8 mouse cellular contexts compared by ENCODE assay signal in genomic region chr1:165779954-165780585, GRCm38 (mm10). TPM values are rescaled to one million over a fixed set of nuclear protein-coding genes. Genes with fewer than 3 reads are reported as not detected.
DNase-seq lines count a peak whose midpoint lies in the region; ATAC-seq and TF ChIP-seq lines count a peak whose summit lies in the region.

No protein-coding gene starts in this region.

- no peaks in the 10 kb centered on the region for H3K9me3 ChIP-seq in hindbrain, embryonic 16.5 days (ENCODE audit: control insufficient read depth, low read length)
- H3K9me3 ChIP-seq in stomach, embryonic 16.5 days (replicated peaks; ENCODE audit: control insufficient read depth, low read length) = no peaks in the 10 kb centered on the region

- H3K4me2 ChIP-seq in hindbrain, embryonic 16.5 days (ENCODE audit: low read length) = peak overlapping the region; percentile 70
- peak overlapping the region; percentile 64 for H3K4me2 ChIP-seq in stomach, embryonic 16.5 days (ENCODE audit: low read depth, low read length)

- TF ChIP-seq CTCF in gastrocnemius, adult 2 months (IDR thresholded peaks at IDR 0.05) = peak; percentile 47

- no peaks in the 10 kb centered on the region for H3K36me3 ChIP-seq in hindbrain, embryonic 16.5 days (ENCODE audit: control insufficient read depth, insufficient read depth, low read length)
- no peaks in the 10 kb centered on the region for H3K36me3 ChIP-seq in macrophage (ENCODE audit: inconsistent target)
- H3K36me3 ChIP-seq in stomach, embryonic 16.5 days (ENCODE audit: control insufficient read depth, insufficient read depth, low read length) = no peaks in the 10 kb centered on the region

- peak overlapping the region; percentile 40; the same call in 1 of the 2 replicates for H3K9ac ChIP-seq in hindbrain, embryonic 16.5 days (ENCODE audit: low read depth, low read length)
- H3K9ac ChIP-seq in stomach, embryonic 16.5 days (ENCODE audit: low read length) = peak overlapping the region; percentile 51

- peak overlapping the region; percentile 70 for H3K4me3 ChIP-seq in gastrocnemius, adult 2 months
- peak overlapping the region; percentile 38 for H3K4me3 ChIP-seq in hindbrain, embryonic 16.5 days (ENCODE audit: low read length)
- H3K4me3 ChIP-seq in macrophage (ENCODE audit: inconsistent target) = peak overlapping the region; percentile 28
- peak overlapping the region; percentile 39 for H3K4me3 ChIP-seq in stomach, embryonic 16.5 days (replicated peaks; ENCODE audit: low read length)

- H3K79me2 ChIP-seq in macrophage (ENCODE audit: inconsistent target) = no peaks in the 10 kb centered on the region

- WGBS in hindbrain, embryonic 16.5 days = 3% methylated on average over 13 of the region's 13 CpGs
- WGBS in macrophage (ENCODE audit: missing documents) = 2% methylated on average over 13 of the region's 13 CpGs
- 4% methylated on average over 13 of the region's 13 CpGs for WGBS in stomach, embryonic 16.5 days

- peaks cover 10% of the 10 kb centered on the region for H3K4me1 ChIP-seq in hindbrain, embryonic 16.5 days (ENCODE audit: control insufficient read depth, insufficient read depth, low read depth, low read length)
- peaks cover 4% of the 10 kb centered on the region; the same call in 1 of the 2 replicates for H3K4me1 ChIP-seq in stomach, embryonic 16.5 days (ENCODE audit: control insufficient read depth, insufficient read depth, low read length)

- H3K27me3 ChIP-seq in hindbrain, embryonic 16.5 days (replicated peaks; ENCODE audit: control insufficient read depth, insufficient read depth, low read length) = peaks cover 18% of the 10 kb centered on the region
- H3K27me3 ChIP-seq in stomach, embryonic 16.5 days (ENCODE audit: control insufficient read depth, insufficient read depth, low read length) = no peaks in the 10 kb centered on the region

- no peak for DNase-seq in gastrocnemius, adult 2 months
- no peak for DNase-seq in gastrocnemius, postnatal 4 days (ENCODE audit: low spot score in 2 of 2)
- peak; percentile 79 for DNase-seq in CD4-positive helper T cell, adult 2 months (ENCODE audit: low read depth, low spot score)
- peak; percentile 65 for DNase-seq in embryo, embryonic 9.5 days (ENCODE audit: extremely low spot score)
- no peak for DNase-seq in adrenal gland, adult 18-20 months (ENCODE audit: low spot score in 2 of 2)

- peak; percentile 69 for ATAC-seq in hindbrain, embryonic 16.5 days
- peak; percentile 59; the same call in 1 of the 2 replicates for ATAC-seq in stomach, embryonic 16.5 days (ENCODE audit: insufficient read depth, low FRiP score)

- peak overlapping the region; percentile 66 for H3K27ac ChIP-seq in gastrocnemius, adult 2 months
- no peak overlapping the region for H3K27ac ChIP-seq in hindbrain, embryonic 16.5 days (ENCODE audit: low read depth, low read length)
- H3K27ac ChIP-seq in macrophage = no peak overlapping the region
- H3K27ac ChIP-seq in stomach, embryonic 16.5 days (ENCODE audit: low read length) = no peak overlapping the region

- intact Hi-C loops in gastrocnemius, adult 2 months (cut with DNase I) = loop anchor here (1.0 to 10.0 kb wide), 4 partner anchors 78 to 595 kb away; partner anchors contain the start of genes Pou2f1 and Tada1

RNA-seq across cellular contexts. Expression of gene Cd247, which starts 8.4 kb away (rescaled TPM):
- under 1 TPM; 0.17 to 0.38 TPM for total RNA-seq in gastrocnemius, adult 2 months (2021)
- 1 to 10 TPM in 1 of 2 experiments, under 1 TPM in 1; 0.70 to 1.1 TPM for total RNA-seq in gastrocnemius, postnatal 4 days (2021)
- polyA plus RNA-seq in hindbrain, embryonic 16.5 days (2015; fragmentation: Nextera tagmentation; extraction: Ambion mirVana) = 0.46 and 0.77 TPM in 2 replicates
- total RNA-seq in macrophage (2018; cell fraction: chromatin; rRNA removed) = 1 to 10 TPM in 5 of 26 experiments, under 1 TPM in 9, not detected in 12; 0.41 to 2.5 (median 0.95) TPM
- under 1 TPM in 13 of 26 experiments, not detected in 13; 0.08 to 0.76 (median 0.19) TPM for total RNA-seq in macrophage (2018; cell fraction: cytosol; rRNA removed)
- 1 to 10 TPM in 2 of 26 experiments, under 1 TPM in 11, not detected in 13; 0.28 to 1.6 (median 0.60) TPM for total RNA-seq in macrophage (2018; cell fraction: nucleus; rRNA removed)
- polyA plus RNA-seq in macrophage (2018) = 0.13 TPM in 1 of 3 replicates, not detected in the others
- polyA plus RNA-seq in stomach, embryonic 16.5 days (2015; fragmentation: Nextera tagmentation; extraction: Ambion mirVana) = 0.36 and 0.52 TPM in 2 replicates
- under 1 TPM; 0.20 to 0.74 TPM for total RNA-seq in adrenal gland, adult 18-20 months (2021)

RNA-seq across cellular contexts. Expression of gene Creg1, which starts 16.5 kb away (rescaled TPM):
- total RNA-seq in gastrocnemius, adult 2 months (2021) = 10 to 100 TPM; 46.2 to 67.4 TPM
- total RNA-seq in gastrocnemius, postnatal 4 days (2021) = 10 to 100 TPM; 27.5 to 28.3 TPM
- polyA plus RNA-seq in hindbrain, embryonic 16.5 days (2015; fragmentation: Nextera tagmentation; extraction: Ambion mirVana) = 42.8 and 42.9 TPM in 2 replicates
- total RNA-seq in macrophage (2018; cell fraction: chromatin; rRNA removed) = 100 to 1,000 TPM in 3 of 26 experiments, 10 to 100 TPM in 23; 17.4 to 124 (median 36.1) TPM
- 100 to 1,000 TPM; 262 to 745 (median 448) TPM for total RNA-seq in macrophage (2018; cell fraction: cytosol; rRNA removed)
- 100 to 1,000 TPM in 25 of 26 experiments, 10 to 100 TPM in 1; 72.5 to 401 (median 197) TPM for total RNA-seq in macrophage (2018; cell fraction: nucleus; rRNA removed)
- polyA plus RNA-seq in macrophage (2018) = 629 to 1,120 TPM (median 845 TPM) in 3 replicates
- polyA plus RNA-seq in stomach, embryonic 16.5 days (2015; fragmentation: Nextera tagmentation; extraction: Ambion mirVana) = 90.4 and 90.6 TPM in 2 replicates
- total RNA-seq in adrenal gland, adult 18-20 months (2021) = 10 to 100 TPM; 68.6 to 77.2 TPM

Comparison
In these comparisons a context has a peak if more than half of its experiments do, and no peak if none do; other contexts are left out.
1. DNase-seq: peak in CD4-positive helper T cell, adult 2 months (single experiment) and embryo, embryonic 9.5 days (single experiment); none in gastrocnemius, adult 2 months (single experiment), gastrocnemius, postnatal 4 days (0 of 2) and adrenal gland, adult 18-20 months (0 of 2).
2. Peak in every context shown above with its lines, with median percentiles within 50 percentile points of each other: H3K4me3 ChIP-seq.